Mouse (Mus musculus): ENCODE measurements around the gene Rtf1. TPM values are rescaled to one million over a fixed set of nuclear protein-coding genes. Genes with fewer than 3 reads are reported as not detected.
"Not testable (repeated sequence)": the region's sequence is repeated elsewhere in the genome, so short reads cannot be mapped to it uniquely, and the experiment has no call there.

The Rtf1 gene
- polyA plus RNA-seq, 1 experiment: 10.9 TPM

GRCm38 (mm10) chr2:119698472-119698871 is 23.6 kb downstream of the Rtf1 start:
- Histone ChIP-seq H3K4me3 (ENCODE audit: insufficient read depth, low read depth, low read length) (no peak overlapping the region), H3K27me3 (replicated peaks; ENCODE audit: control insufficient read depth, insufficient read depth, low read length) (no peaks in the 10 kb centered on the region), H3K27ac (ENCODE audit: insufficient read depth, low read depth, low read length) (no peak overlapping the region), H3K4me1 (ENCODE audit: control insufficient read depth, insufficient read depth, low read length) (no peaks in the 10 kb centered on the region), H3K36me3 (ENCODE audit: control insufficient read depth, insufficient read depth, low read length) (0 out of 2 replicates have a peak, but pooled peaks cover 1% of the 10 kb centered on the region)
- TF ChIP-seq POLR2A (IDR thresholded peaks at IDR 0.05; ENCODE audit: low read depth, low read length): no peak
- TF ChIP-seq CTCF (conservative IDR thresholded peaks at IDR 0.05; ENCODE audit: insufficient read depth, insufficient read length, low read depth, low read length): no peak
- WGBS: 88% methylated on average over 2 of the region's 2 CpGs
- no peak for DNase-seq

GRCm38 (mm10) chr2:119699962-119700361 is 25.1 kb downstream of the Rtf1 start:
- DNase-seq: no peak
- Histone ChIP-seq H3K27me3 (replicated peaks; ENCODE audit: control insufficient read depth, insufficient read depth, low read length) (no peaks in the 10 kb centered on the region), H3K27ac (ENCODE audit: insufficient read depth, low read depth, low read length) (no peak overlapping the region), H3K4me3 (ENCODE audit: insufficient read depth, low read depth, low read length) (no peak overlapping the region), H3K36me3 (ENCODE audit: control insufficient read depth, insufficient read depth, low read length) (peaks cover 2% of the 10 kb centered on the region; the same call in 1 of the 2 replicates), H3K4me1 (ENCODE audit: control insufficient read depth, insufficient read depth, low read length) (no peaks in the 10 kb centered on the region)
- WGBS: 95% methylated on average over 3 of the region's 3 CpGs
- no peak for TF ChIP-seq POLR2A (IDR thresholded peaks at IDR 0.05; ENCODE audit: low read depth, low read length)
- no peak for TF ChIP-seq CTCF (conservative IDR thresholded peaks at IDR 0.05; ENCODE audit: insufficient read depth, insufficient read length, low read depth, low read length)

- 94% methylated on average over 2 of the region's 2 CpGs for WGBS
- no peaks in the 10 kb centered on the region for H3K27me3 ChIP-seq (replicated peaks; ENCODE audit: control insufficient read depth, insufficient read depth, low read length)
- H3K27ac ChIP-seq (ENCODE audit: insufficient read depth, low read depth, low read length): no peak overlapping the region
- DNase-seq: no peak
- no peak overlapping the region for H3K4me3 ChIP-seq (ENCODE audit: insufficient read depth, low read depth, low read length)
- no peaks in the 10 kb centered on the region for H3K4me1 ChIP-seq (ENCODE audit: control insufficient read depth, insufficient read depth, low read length)
- peaks cover 6% of the 10 kb centered on the region for H3K36me3 ChIP-seq (ENCODE audit: control insufficient read depth, insufficient read depth, low read length)
- TF ChIP-seq CTCF (conservative IDR thresholded peaks at IDR 0.05; ENCODE audit: insufficient read depth, insufficient read length, low read depth, low read length) (no peak), POLR2A (IDR thresholded peaks at IDR 0.05; ENCODE audit: low read depth, low read length) (no peak)
These were observed 28.3 kb downstream of the Rtf1 start for GRCm38 (mm10) chr2:119703171-119703570.

GRCm38 (mm10) chr2:119707676-119708075 is 32.8 kb downstream of the Rtf1 start:
- no peaks in the 10 kb centered on the region for H3K4me1 ChIP-seq (ENCODE audit: control insufficient read depth, insufficient read depth, low read length)
- DNase-seq: no peak
- 82% methylated on average over 3 of the region's 3 CpGs for WGBS
- no peak overlapping the region for H3K4me3 ChIP-seq (ENCODE audit: insufficient read depth, low read depth, low read length)
- no peaks in the 10 kb centered on the region for H3K27me3 ChIP-seq (replicated peaks; ENCODE audit: control insufficient read depth, insufficient read depth, low read length)
- H3K27ac ChIP-seq (ENCODE audit: insufficient read depth, low read depth, low read length): no peak overlapping the region
- H3K36me3 ChIP-seq (ENCODE audit: control insufficient read depth, insufficient read depth, low read length): peaks cover 12% of the 10 kb centered on the region
- TF ChIP-seq CTCF (conservative IDR thresholded peaks at IDR 0.05; ENCODE audit: insufficient read depth, insufficient read length, low read depth, low read length) (no peak), POLR2A (IDR thresholded peaks at IDR 0.05; ENCODE audit: low read depth, low read length) (no peak)

GRCm38 (mm10) chr2:119710011-119710410 is 35.1 kb downstream of the Rtf1 start:
- no peak for DNase-seq
- Histone ChIP-seq H3K36me3 (ENCODE audit: control insufficient read depth, insufficient read depth, low read length) (peaks cover 10% of the 10 kb centered on the region), H3K27me3 (replicated peaks; ENCODE audit: control insufficient read depth, insufficient read depth, low read length) (no peaks in the 10 kb centered on the region), H3K4me1 (ENCODE audit: control insufficient read depth, insufficient read depth, low read length) (no peaks in the 10 kb centered on the region), H3K27ac (ENCODE audit: insufficient read depth, low read depth, low read length) (no peak overlapping the region), H3K4me3 (ENCODE audit: insufficient read depth, low read depth, low read length) (no peak overlapping the region)
- WGBS: 93% methylated on average over 3 of the region's 3 CpGs
- TF ChIP-seq POLR2A (IDR thresholded peaks at IDR 0.05; ENCODE audit: low read depth, low read length) (no peak), CTCF (conservative IDR thresholded peaks at IDR 0.05; ENCODE audit: insufficient read depth, insufficient read length, low read depth, low read length) (no peak)

- H3K27ac ChIP-seq (ENCODE audit: insufficient read depth, low read depth, low read length): not testable (repeated sequence)
- 98% methylated on average over 2 of the region's 2 CpGs for WGBS
These were observed 41.0 kb downstream of the Rtf1 start for GRCm38 (mm10) chr2:119715868-119716267.

GRCm38 (mm10) chr2:119721070-119721469 is 46.2 kb downstream of the Rtf1 start:
- H3K27ac ChIP-seq (ENCODE audit: insufficient read depth, low read depth, low read length): no peak overlapping the region
- TF ChIP-seq CTCF (conservative IDR thresholded peaks at IDR 0.05; ENCODE audit: insufficient read depth, insufficient read length, low read depth, low read length): no peak
- TF ChIP-seq POLR2A (IDR thresholded peaks at IDR 0.05; ENCODE audit: low read depth, low read length): no peak
- no peak overlapping the region for H3K4me3 ChIP-seq (ENCODE audit: insufficient read depth, low read depth, low read length)
- 95% methylated on average over 8 of the region's 8 CpGs for WGBS
- H3K4me1 ChIP-seq (ENCODE audit: control insufficient read depth, insufficient read depth, low read length): no peaks in the 10 kb centered on the region
- DNase-seq: no peak
- H3K36me3 ChIP-seq (ENCODE audit: control insufficient read depth, insufficient read depth, low read length): peaks cover 11% of the 10 kb centered on the region
- no peaks in the 10 kb centered on the region for H3K27me3 ChIP-seq (replicated peaks; ENCODE audit: control insufficient read depth, insufficient read depth, low read length)

More at GRCm38 (mm10) chr2:119715868-119716267, 41.0 kb downstream of the Rtf1 start:
- not testable (repeated sequence) for H3K4me1 ChIP-seq (ENCODE audit: control insufficient read depth, insufficient read depth, low read length); H3K27me3 ChIP-seq (replicated peaks; ENCODE audit: control insufficient read depth, insufficient read depth, low read length); DNase-seq; H3K4me3 ChIP-seq (ENCODE audit: insufficient read depth, low read depth, low read length); H3K36me3 ChIP-seq (ENCODE audit: control insufficient read depth, insufficient read depth, low read length)
